Mouse (Mus musculus) kidney, postnatal 25 days (tissue): ENCODE data around the gene Gm26897.

Experiments used
- DNase-seq, 2 experiments: peaks; one replicate each; pipeline ENCODE4 v3.0.0; 2021; ENCODE audit warnings: mixed read lengths in 2 of 2

The Gm26897 gene

DNA sequence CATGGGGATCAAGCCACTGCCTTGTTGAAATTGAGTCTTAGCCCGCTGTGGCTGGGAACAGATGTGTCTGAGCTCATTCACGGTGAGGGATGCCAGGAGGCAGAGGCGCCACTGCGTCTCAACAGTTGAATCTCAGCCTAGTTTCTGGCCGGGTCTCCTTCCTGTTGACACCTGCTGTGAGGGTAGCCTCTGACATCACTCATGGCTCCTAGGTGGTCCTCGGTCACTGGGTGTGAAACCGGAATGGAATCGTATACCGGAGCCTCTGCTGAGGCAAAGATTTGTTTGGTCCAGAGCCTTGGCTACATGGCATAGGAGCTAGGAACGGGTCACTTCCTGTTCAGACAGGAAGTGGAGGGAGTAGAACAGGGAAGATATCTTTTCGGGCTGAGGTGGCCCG, at the start of gene Gm26897:
Gene Gm26897, plus strand, starts transcription at position 74 of the 400 bp plus-strand sequence.
- no peak for DNase-seq

DNA sequence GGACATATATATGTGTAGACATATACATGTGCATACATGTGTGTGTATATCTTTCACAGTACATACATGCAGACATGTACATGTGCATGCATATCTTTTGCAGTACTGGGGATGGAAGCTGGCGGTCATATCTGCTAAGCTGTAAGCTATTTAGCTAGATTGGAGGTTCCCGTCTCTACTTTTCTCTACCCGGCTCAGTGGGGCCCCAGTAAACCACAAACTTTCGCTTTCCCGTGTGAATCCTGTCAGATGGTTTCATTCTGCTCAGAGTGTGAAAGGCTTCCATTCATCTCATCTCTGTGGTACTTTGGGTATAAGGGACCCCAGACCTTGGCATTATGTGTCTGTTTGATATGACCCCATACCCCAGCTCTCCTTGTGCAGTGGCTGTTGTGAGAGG, 46.4 kb upstream of the Gm26897 start:
- no peak for DNase-seq

DNA sequence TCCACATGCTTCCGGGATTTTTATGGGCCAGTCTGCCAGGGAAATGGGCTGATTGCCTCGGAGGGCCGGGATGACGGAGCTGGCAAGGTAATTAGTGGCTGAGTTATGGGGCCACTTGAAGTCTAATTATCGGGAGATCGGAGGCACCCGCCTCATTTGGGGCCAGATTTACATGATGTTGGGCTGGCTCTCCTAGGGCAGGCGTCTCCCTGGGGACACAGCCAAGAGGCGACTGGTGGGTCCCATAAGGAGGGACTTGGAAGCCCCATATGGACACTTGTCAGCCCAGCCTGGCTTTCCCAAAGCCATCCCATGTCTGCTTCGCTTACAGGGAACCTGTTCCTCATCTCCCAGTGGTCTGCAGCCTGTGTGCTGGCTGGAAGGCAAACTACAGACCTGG, 45.1 kb upstream of the Gm26897 start:
- no peak for DNase-seq

DNA sequence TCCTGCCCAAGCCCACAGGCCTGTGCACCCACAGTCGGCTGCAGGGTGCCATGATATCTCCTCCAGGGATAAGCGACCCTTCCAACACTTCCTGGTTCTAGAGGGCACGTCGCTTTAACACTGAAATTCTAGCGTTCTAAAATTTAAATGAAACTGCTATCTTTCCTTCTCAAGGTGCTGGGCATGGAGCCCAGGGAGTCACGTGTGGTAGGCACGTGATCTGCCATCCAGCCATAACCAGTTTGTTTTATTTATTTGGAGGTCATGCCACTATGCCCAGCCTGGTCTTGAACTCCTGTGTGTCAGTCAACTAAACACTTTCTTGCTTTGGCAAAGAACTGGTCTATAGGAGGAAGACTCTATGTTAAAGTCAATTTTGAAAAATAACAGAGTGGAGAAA, 35.7 kb upstream of the Gm26897 start:
- DNase-seq = no peak

DNA sequence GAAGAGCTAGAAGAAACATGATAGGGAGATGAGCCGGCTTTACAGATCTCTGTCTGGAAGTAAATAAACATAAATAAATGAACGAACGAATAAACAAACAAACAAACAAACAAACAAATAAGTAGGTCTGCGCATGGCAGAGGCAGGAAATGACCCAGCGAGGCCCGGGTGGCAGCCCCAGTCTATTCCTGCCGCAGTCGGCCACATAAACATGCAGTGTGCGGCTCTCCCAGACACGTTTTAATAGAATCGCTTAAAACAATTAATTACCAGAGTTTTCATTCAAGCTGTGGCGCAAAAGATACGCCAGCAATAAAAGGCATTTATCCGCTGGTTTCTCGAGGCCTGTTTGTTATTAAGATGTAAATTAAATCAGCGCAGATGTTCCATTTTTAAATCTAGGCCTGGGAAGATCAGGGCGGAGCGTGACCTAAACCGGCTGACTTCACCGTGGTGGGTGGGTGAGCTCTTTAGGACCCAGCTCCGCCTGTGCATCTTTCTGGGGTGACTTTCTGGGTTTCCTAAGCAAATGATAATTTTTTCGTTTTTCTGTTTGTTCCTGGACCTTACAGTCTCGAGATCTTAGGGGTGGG, 33.9 kb upstream of the Gm26897 start:
- DNase-seq = no peak

DNA sequence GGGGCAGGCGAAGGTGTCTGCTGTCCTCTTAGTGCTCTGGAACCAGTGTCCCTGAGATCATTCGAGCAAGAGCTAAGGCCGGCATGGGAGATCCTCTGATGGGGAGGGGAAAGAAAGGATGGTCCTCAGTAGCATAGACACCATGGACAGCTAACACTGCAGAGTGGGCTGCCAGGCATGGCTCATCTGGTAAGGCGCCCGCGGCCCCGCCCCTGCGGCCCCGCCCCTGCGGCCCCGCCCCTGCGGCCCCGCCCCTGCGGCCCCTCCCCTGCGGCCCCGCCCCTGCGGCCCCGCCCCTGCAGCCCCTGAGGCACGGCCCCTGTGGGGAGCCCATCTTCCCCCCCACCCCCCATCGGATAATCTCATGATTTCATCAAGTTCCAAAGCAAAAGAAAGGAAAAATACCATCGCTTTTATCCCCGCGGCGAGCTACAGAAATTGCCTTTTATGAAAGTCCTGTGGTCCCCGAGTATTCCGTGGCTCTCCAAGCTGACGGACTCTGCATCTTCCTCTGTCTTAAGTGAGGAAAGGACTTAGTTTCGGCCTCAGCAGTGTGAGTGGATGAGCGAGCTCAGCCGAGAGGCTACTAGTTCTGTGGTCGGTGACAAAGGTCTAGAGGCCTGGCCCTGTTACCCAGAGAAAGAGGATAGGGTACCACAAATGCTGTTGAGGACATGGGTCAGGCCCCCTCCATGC, 31.9 kb upstream of the Gm26897 start:
- no peak for DNase-seq

DNA sequence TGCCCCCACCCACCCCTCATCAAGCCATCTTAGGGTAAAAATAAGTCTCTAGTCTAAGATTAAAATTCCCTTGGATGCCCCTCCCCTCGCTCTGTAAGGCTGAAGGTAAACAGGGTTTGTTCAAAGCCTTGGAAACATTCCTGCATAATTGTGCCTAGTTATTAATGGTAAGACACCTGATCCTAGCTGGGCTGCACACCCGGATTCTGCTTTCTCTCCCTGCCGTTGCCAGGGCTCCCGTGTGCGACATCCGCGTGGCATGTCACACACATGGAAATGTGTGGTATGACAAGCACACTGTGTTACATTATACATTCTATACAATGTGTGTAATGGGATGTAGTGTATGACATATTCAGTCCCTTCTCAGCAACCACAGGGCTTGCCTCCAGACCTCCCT, 30.1 kb upstream of the Gm26897 start:
- DNase-seq = no peak

DNA sequence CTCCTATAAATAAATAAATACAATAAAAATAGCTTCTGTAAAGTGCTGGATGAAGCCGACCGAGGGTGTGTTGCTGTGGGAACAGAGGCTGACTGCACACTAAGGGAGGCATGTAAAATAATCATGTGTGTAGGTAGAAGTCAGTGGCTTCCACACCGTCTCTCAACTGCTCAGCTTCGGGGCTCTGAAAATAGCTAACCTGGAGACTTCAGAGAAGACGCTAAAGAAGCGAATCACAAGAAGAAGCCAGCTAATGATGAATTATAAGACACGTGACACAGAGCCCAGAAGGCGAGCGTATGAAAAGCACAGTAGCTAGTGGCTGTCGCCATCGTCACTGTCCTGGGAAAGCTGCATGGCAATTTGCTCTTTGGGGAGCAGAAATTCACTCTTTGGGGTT, 29.4 kb upstream of the Gm26897 start:
- DNase-seq = no peak

DNA sequence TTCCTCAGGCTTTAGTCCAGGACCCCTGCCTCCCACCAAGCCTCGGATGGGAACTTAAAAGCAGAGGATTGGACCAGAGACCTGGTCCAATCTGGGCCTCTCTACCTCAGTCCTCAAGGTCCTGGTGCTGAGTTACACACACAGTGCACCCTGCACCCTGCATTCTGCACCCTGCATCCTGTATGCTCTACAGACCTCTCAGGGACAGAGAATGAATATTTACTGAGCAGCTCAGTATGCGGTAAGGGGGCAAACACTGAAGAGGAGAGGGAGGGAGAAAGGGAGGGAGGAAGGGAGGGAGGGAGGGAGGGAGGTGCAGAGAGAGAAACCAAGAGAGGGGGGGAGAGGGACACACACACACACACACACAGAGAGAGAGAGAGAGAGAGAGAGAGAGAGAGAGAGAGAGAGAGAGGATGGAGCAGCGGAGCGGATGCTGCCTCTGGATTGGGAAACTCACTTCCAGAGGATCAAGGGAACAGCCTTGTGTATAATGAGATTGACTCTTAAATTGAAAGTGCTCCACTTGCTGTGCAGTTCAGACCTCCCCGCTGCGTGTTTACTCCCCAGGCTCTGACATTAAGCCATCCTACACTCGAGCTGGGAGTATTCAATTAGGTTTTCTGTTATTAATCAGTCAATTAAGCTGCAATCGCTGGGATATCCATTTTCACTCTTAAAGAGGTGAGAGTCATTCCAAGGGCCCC, 24.4 kb upstream of the Gm26897 start:
- no peak for DNase-seq

DNA sequence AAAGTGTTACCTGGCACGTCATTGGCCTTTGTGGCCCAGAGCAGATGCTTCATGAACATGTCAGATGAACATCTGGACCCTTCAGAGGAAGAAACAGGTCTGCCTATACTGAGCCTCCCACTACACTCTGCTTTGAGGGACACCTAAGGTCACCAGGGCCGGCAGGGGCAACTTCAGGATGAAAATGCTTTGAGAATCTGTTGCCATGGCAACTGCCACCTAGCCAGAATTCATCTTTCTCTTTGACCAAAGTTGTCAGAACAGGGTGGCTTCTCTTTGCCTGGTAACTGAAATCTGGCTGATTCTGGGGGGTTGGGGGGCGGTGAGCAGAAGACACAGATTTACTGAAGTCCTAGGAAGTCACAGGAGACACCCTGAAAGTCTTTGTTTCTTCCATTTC, 14.7 kb upstream of the Gm26897 start:
- DNase-seq = no peak

DNA sequence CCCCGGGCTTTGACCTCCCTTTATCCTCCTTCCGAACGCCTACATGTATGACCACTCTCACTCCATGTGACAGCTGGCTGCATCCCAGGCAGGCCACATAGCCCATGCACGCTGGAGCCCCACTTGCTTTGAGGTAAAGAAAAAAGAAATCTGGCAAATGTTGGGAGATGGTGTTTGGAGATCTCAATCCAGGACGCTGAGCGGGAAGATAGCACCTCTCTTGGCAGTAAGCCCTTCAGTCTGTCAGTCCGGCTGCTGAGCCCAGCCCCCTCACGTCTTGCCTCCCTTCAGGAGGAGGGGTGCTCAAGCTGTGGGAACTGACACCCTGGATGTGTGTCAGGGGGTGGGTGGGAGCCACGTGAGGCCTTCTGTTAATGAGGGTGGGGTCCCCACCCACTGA, 13.0 kb upstream of the Gm26897 start:
- DNase-seq = no peak

DNA sequence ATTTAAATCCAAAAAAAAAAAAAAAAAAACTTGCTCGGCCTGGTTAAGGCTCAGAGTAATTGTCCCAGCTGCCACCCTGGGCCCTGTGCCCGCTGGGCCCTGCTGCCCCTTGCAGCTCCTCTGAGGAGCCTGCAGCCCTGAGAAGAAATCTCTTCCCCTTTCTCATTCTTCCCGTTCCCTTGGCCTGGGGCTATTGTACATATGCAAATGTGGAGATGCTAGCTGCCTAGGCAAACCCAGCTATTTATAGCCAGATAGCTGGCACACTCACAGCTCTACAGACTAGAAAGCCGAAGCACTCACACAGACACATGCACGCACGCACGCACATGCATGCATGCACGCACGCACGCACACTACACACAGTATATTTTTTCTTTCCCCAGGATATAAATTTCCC, 9.0 kb upstream of the Gm26897 start:
- no peak for DNase-seq

DNA sequence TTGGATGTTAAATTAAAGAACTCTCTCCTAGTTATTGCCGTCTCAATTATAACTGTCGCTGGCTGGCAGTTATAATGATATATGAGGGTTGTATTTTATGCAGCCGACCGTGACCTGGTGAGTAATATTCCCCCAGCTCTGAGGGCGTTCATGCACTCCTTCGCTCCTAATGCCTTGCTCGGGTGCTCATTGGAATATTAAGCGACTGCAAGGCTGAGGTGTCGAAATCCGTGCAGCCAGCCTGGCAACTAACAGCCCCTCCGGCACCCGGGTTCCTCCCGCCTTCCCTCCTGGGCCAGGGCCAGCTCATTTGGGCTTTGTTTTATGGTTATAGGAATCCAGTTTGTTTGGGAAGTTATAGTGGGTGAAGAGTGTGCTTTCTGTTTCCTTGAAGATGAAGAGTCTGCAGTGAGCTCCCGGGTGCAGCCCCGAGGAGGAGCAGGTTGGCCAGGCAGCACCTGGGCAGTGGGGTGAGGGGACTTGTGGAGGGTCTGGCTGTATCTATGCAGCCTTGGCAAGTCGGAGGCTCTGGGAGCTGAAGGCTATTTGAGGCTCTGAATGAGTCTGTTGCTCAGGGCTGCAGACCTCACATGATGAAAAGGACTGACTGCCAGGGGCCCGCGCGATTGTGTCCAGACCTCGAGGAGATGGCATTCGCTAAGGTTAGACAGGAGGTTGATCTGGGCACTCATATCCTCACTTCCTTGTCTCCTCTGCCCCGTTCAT, 8.4 kb upstream of the Gm26897 start:
- peak; percentile 21 to 48 for DNase-seq

DNA sequence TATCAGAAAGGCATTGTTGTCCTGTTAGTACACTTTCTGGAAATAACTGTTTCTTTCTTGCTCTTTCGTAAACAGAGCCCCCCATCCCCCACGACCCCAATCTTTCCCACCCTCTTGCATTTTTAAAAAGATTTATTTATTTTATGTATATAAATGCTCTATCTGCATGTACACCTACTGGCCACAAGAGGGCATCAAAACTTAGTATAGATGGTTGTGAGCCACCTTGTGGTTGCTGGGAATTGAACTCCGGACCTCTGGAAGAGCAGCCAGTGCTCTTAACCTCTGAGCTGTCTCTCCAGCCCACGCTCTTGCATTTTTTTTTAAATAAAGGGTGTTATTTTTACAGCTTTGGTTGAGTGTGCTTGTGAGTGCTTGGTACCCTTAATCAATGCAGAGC, 5.3 kb upstream of the Gm26897 start:
- DNase-seq = no peak

DNA sequence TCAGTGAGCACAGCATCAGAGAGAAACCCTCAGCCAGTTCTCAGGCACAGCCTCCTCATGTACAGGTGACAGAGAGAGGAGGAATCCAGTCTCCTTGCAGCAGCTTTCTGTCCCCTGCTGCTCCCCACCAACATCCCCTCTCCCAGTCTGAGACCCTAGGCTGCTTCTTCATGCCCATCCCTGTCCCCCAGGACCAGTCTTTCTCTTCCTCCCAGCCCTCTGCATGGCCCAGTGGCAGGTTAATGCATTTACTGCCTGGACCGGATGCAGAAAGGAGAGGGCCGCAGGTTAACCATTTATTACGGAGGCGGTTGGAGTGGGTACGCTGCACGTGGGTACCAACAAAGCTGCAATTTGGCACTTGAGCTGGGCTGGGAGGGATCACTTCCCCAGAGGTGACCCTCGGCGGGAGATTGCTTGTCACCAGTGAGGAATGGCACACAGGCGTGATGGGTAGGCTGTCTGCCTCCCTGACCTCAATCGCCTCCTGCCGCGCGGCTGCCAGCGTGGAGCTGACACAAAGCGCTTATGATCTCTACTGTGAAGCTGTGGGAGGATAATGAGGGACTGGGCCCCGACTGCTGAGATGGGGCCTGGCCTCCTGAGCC, 3.1 kb upstream of the Gm26897 start:
- DNase-seq = no peak

DNA sequence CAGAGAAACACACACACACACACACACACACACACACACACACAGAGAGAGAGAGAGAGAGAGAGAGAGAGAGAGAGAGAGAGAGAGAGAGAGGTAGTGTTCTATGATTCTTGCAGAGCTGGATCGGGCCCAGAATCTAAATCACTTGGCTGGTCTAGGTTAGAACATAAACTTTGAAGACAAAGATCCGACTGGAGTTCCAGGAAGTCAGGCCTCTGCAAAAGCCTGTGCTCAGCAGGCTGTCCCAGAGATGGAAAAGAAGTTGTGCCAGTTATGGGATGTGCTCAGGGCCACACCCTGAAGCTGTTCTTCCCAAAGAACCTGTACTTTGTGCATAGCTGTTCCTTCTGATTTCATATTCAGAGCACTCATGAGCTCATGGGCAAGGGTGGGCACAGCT, 1.5 kb upstream of the Gm26897 start:
- DNase-seq = no peak

DNA sequence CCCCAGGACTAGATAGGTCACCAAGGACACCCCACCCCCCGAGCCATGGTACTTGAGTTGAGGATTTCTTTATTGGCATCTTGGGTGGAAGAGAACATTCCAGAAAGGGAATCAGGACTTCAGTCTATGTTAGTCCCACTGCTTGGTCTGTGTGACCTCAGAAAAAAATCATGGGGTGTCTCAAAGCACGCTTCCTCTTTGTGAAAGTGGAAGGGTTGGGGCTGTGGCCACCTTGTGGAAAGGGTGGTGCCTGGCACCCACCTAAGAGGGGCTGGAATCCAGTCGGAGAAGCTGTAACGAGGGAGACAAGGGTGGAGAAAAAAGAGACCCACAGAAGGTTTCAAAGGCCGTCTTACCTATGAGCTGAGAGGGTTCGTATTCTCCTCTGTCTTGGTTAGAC, 5.8 kb downstream of the Gm26897 start:
- DNase-seq = no peak

DNA sequence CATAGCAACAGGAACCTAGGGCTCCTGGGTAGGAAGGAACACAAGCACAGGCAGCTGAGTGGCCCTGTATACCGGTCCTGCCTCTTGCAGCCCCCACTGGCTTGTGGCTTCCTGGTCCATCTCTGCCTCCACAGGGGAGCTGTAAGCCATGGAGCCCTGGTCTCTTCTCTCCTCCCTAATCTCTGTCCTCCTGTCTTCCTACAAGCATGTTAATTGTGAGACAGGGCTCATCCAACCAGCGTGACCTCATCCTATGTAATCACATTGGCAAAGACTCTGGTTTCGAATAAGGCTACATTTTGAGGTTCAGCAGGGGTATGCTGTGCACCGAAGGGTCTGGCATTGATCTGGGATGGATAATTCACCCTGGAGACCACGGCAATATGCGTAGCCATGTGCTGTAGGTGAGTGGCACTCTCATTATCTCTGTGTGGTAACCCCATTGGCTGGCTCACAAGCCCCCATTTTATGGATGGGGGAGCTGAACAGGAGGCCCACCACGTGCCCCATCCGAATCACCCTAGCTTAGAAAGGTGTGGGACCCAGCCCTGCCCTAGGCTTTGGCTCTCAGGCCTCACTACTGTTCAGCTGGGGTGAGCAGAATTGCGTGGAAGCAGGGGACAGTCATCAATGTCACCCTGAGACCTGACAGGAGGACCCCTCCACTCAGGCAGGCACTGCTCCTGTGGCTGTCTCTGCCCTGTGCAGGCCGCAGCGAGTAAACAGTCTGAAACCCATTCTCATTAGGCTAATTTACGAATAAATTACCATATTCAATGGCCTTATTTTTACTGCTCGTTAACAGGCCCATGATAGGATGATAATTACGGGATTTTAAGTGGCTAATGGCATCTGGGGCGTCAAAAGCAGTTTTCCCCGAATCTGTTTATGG, 6.9 kb downstream of the Gm26897 start:
- DNase-seq = no peak

DNA sequence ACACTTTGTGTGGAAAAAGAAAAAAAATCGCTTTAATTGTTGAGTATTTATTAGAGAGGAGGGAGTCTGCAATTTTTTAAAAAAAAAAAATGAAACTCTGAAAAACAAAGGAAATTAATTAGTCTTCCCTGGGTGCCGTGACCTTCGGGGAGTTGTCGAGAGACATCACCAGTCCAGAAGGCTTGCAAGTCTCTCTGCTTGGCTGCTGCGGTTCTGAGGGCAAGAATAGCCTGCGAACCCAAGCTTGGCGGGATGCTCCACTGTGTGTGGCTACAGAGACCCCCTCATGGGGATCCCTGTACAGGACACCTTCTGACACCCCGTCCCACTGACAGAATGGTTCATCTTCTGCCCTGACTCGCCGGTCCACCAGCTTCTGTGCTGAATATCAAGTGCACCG, 7.6 kb downstream of the Gm26897 start:
- no peak for DNase-seq

DNA sequence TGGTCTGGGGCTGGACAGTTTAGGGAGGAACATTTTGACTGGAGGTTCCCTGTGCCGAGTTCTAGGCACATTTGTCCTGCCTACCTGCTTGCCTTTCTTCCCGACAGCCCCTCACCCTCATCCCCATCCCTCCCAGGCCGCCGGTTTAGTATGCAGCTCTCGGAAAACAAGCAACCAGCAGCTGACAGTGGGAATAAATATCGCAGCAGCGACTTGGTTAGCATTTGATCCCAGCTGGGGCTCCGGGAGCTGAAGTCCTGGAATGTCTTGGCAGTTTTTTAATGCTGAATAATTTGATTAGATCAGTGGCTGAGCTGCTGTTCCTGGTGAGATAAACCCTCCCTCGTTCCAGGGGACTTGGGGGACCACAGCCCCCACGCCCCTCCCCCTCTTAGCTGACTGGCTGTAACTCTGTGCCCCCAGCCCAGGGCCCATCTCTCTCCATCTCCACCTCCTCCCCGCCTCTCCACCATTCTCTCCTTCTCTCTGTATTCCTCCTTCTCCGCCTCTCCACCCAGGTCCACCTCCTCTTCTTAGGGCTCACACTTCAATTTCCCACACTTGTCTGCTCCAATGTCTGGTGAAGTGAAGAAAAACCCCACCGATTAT, 8.7 kb downstream of the Gm26897 start:
- DNase-seq = no peak

DNA sequence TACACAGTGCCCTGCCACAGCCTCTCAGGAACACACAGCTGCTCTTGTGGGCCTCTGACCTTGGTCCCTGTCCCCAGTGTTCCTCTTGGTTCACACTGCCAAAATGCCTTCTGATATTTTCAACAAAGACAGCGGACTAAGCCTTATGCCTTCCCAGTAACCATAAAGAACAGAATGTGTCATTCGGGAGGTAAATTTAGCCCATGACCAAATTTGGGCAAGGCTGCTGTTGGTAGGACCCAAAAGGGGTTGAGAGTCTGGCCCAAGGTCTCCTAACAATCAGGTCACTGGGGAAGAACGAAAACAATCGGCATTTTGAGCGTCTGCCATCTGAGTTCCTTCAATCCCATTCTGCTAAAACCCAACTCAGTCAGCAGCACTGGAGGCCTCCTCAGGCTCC, 15.9 kb downstream of the Gm26897 start:
- DNase-seq = no peak

DNA sequence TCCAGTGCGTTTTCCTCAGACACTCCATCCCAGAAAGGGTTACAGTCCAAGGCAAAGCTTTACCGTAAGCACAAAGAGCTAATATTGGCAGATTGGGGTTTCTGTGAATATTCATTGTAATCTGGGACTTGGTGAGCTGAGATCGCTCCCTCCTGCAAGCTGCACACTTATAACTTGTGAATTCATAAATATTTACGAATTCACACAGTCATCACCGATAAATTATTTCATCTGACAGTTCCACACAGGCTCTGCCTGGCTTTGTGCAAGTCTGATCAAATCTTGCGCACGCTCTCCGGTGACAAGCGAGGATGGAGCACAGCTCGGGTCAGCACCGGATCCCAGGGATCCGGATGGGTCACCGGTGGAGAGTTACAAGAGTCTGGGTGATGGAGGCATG, 16.4 kb downstream of the Gm26897 start:
- no peak for DNase-seq
